Mouse (Mus musculus): ENCODE measurements around the gene Prkn.

DNA sequence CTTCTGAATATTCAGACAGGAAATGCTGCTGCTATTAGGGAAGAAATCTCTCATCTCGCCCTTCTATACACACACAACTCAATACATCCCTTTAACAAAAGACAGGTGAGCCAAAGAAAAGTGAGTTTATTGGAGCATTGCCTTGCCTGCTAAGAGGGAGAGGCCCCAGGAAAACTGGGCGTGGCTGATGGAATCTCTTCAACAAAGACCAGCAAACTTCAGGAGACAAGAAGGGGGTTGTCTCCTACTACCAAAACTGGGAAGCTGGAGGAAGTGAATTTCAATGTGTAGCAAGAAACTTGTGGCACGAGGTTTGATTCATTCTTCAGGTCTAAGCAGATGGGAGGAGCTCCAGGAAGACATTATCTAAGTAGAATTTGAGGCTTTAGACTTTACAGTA is 989.3 kb downstream of the Prkn start:
- TF ChIP-seq CTCF (IDR thresholded peaks at IDR 0.05; ENCODE audit: extremely low read depth, insufficient read length, insufficient replicate concordance, low read depth, low read length) (no peak), POLR2A (IDR thresholded peaks at IDR 0.05; ENCODE audit: low read depth, low read length) (no peak)

Data from small intestine, adult 2 months (tissue).